19 mouse cellular contexts compared by ENCODE assay signal in the genomic region with DNA sequence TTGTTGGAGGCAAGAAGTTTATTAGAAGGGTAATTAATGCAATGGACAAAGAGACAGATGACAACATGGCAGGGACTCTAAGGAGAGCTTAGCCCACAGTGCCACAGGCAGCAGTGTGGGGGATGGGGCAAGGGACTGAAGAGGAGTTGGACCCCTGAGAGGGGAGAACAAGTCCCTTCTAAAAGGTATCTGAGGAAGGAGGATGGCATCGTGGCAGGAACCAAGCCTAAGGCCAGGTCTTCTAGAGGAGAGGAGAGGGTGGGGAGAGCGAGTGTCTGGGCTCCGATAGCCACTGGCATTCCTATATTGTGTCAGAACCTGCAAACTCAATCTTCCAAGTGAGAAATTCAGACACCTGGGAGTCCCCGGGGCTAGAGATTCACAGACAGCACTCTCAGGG.
DNase-seq lines count a peak whose midpoint lies in the region.
"Had no signal": no experiment of that assay in that cellular context is flagged by ENCODE, and none has a peak within 500 bp of the region (broad histone marks: within the 10 kb centered on the region; RNA-seq: fewer than 3 reads in every experiment).

No protein-coding gene starts in this region.

- no peaks in the 10 kb centered on the region for H3K4me1 ChIP-seq in heart, embryonic 10.5 days

- H3K4me3 ChIP-seq in heart, embryonic 10.5 days = no peak overlapping the region

- intact Hi-C loops in heart, postnatal 36 days (cut with DNase I) = no loop called here

- H3K27me3 ChIP-seq in heart, embryonic 10.5 days (ENCODE audit: insufficient read depth, poor library complexity, severe bottlenecking) = no peaks in the 10 kb centered on the region
- H3K27me3 ChIP-seq: CH12.LX, Patski had no signal

- no peak overlapping the region for H3K27ac ChIP-seq in heart, embryonic 10.5 days

- 62% methylated on average over 4 of the region's 4 CpGs for WGBS in heart, embryonic 10.5 days

- H3K36me3 ChIP-seq in heart, embryonic 10.5 days = no peaks in the 10 kb centered on the region
- H3K36me3 ChIP-seq: G1E had no signal

- DNase-seq in heart, adult 11 months = peak; percentile 54
- DNase-seq in heart, postnatal 36 days = no peak
- peak; percentile 62 for DNase-seq in heart, embryonic 10.5 days (ENCODE audit: low spot score)
- no peak for DNase-seq in heart, postnatal 4 days
- DNase-seq in testis, postnatal 10 days (ENCODE audit: low spot score) = peak; percentile 35
- no peak for DNase-seq in testis, postnatal 14 days (ENCODE audit: low spot score)
- DNase-seq: adrenal gland, adult 2 months; adrenal gland, adult 8-10 months; adrenal gland, postnatal 10 days; adrenal gland, postnatal 14 days; adrenal gland, postnatal 25 days; adrenal gland, postnatal 36 days; B cell, adult 2 months; cerebellum, adult 11 months; cerebellum, adult 11-12 months; cerebellum, adult 18-20 months had no signal

- no peaks in the 10 kb centered on the region for H3K9me3 ChIP-seq in heart, embryonic 10.5 days

Comparison
In these comparisons a context has a peak if more than half of its experiments do, and no peak if none do; other contexts are left out.
1. DNase-seq: peak in heart, adult 11 months (single experiment), heart, embryonic 10.5 days (single experiment) and testis, postnatal 10 days (single experiment); none in heart, postnatal 36 days (0 of 2), heart, postnatal 4 days (single experiment) and testis, postnatal 14 days (single experiment).